Mouse (Mus musculus) forebrain, embryonic 13.5 days (tissue): Measurements from ENCODE around the gene Zscan29. TPM values are rescaled to one million over a fixed set of nuclear protein-coding genes. Genes with fewer than 3 reads are reported as not detected.
"Not testable (repeated sequence)": the region's sequence is repeated elsewhere in the genome, so short reads cannot be mapped to it uniquely, and the experiment has no call there.

Experiments
- ATAC-seq: fragments of 200-750 bp; cut with Nextera tagmentation; 2 replicates; pipeline ENCODE4 v1.8.0; 2017
- H3K27ac ChIP-seq: fragments of 300-500 bp; sonication (generic); 2 replicates; pipeline ENCODE4 v1.5.1; 2015; ENCODE audit warnings: inconsistent platforms, mild to moderate bottlenecking, moderate library complexity
- H3K27me3 ChIP-seq: fragments of 300-500 bp; sonication (generic); 2 replicates; pipeline ENCODE4 v1.6.1; 2015; ENCODE audit warnings: mild to moderate bottlenecking, inconsistent platforms
- H3K36me3 ChIP-seq: fragments of 300-500 bp; sonication (generic); 2 replicates; pipeline ENCODE4 v1.6.1; 2015; ENCODE audit warnings: mild to moderate bottlenecking, inconsistent platforms; ENCODE audit not compliant: poor library complexity, severe bottlenecking
- H3K4me1 ChIP-seq: fragments of 300-500 bp; sonication (generic); 2 replicates; pipeline ENCODE4 v1.6.1; 2015; ENCODE audit warnings: inconsistent platforms
- H3K4me2 ChIP-seq: fragments of 300-500 bp; sonication (generic); 2 replicates; pipeline ENCODE4 v1.6.1; 2015; ENCODE audit warnings: inconsistent platforms, mild to moderate bottlenecking, moderate library complexity
- H3K4me3 ChIP-seq: fragments of 300-500 bp; sonication (generic); 2 replicates; pipeline ENCODE4 v1.5.1; 2015; ENCODE audit warnings: mild to moderate bottlenecking, inconsistent platforms
- H3K9ac ChIP-seq: fragments of 300-500 bp; sonication (generic); 2 replicates; pipeline ENCODE4 v1.6.1; 2015; ENCODE audit warnings: mild to moderate bottlenecking, inconsistent platforms
- H3K9me3 ChIP-seq: fragments of 300-500 bp; sonication (generic); replicated peaks from 2 replicates; pipeline ENCODE4 v1.6.1; 2016; ENCODE audit warnings: inconsistent platforms
- WGBS: fragments of 180-500 bp; shearing (Covaris S2); methylation state at CpG from one replicate; pipeline ENCODE4 v1.1.7; 2015; 5-methylcytosine and 5-hydroxymethylcytosine counted together
- polyA plus RNA-seq: library from polyadenylated mRNA; unstranded; fragments of >200 nt; fragmentation: Nextera tagmentation; extraction: Ambion mirVana; gene quantifications from 2 replicates; pipeline ENCODE4 v1.2.1, GENCODE M21; 2015

Gene Zscan29
- polyA plus RNA-seq, 1 experiment from 2014 or later = 11.9 TPM

DNA sequence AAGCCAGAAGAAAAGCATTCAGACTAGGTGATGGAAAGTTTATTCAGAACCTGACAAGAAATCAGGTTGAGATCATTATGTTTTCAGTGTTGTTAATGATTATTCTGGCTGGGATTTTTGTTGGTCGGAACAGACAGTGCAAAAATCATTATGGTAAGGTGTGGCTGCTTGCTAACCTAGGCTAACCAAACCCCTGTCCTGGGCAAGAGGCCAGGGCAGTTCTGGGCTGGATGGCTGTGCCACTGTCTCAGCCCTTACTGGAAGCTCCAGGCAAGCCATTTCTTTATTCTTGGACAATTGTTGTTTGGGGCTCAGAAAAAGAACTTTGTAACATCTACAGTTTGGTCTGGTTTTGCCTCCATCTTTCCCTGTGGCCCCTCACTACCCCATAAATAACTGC is 43.4 kb downstream of the Zscan29 start:
- no peak overlapping the region for H3K4me2 ChIP-seq
- H3K4me3 ChIP-seq = no peak overlapping the region
- H3K9ac ChIP-seq = no peak overlapping the region
- H3K4me1 ChIP-seq = no peaks in the 10 kb centered on the region
- WGBS = 79% methylated on average over 1 of the region's 1 CpGs
- no peak for ATAC-seq
- no peak overlapping the region for H3K27ac ChIP-seq
- H3K36me3 ChIP-seq = no peaks in the 10 kb centered on the region
- H3K9me3 ChIP-seq = no peaks in the 10 kb centered on the region
- H3K27me3 ChIP-seq = no peaks in the 10 kb centered on the region

- H3K36me3 ChIP-seq, H3K4me2 ChIP-seq, ATAC-seq, H3K9ac ChIP-seq, H3K27me3 ChIP-seq, H3K4me1 ChIP-seq, H3K9me3 ChIP-seq, H3K27ac ChIP-seq, H3K4me3 ChIP-seq: not testable (repeated sequence)
- 93% methylated on average over 5 of the region's 5 CpGs for WGBS
Measured at GRCm38 (mm10) chr2:121126302-121126701, 44.6 kb downstream of the Zscan29 start.

- Histone ChIP-seq H3K4me2 (no peak overlapping the region), H3K9ac (no peak overlapping the region), H3K27ac (no peak overlapping the region), H3K4me3 (no peak overlapping the region), H3K9me3 (no peaks in the 10 kb centered on the region), H3K4me1 (no peaks in the 10 kb centered on the region), H3K27me3 (no peaks in the 10 kb centered on the region), H3K36me3 (no peaks in the 10 kb centered on the region)
- 91% methylated on average over 3 of the region's 3 CpGs for WGBS
- no peak for ATAC-seq
Measured at GRCm38 (mm10) chr2:121119260-121119659, 51.7 kb downstream of the Zscan29 start.

GRCm38 (mm10) chr2:121115418-121115817 is 55.5 kb downstream of the Zscan29 start:
- Histone ChIP-seq H3K27me3 (no peaks in the 10 kb centered on the region), H3K9me3 (no peaks in the 10 kb centered on the region), H3K27ac (no peak overlapping the region), H3K36me3 (no peaks in the 10 kb centered on the region), H3K4me1 (no peaks in the 10 kb centered on the region), H3K9ac (no peak overlapping the region), H3K4me3 (no peak overlapping the region), H3K4me2 (no peak overlapping the region)
- 84% methylated on average over 2 of the region's 2 CpGs for WGBS
- no peak for ATAC-seq

DNA sequence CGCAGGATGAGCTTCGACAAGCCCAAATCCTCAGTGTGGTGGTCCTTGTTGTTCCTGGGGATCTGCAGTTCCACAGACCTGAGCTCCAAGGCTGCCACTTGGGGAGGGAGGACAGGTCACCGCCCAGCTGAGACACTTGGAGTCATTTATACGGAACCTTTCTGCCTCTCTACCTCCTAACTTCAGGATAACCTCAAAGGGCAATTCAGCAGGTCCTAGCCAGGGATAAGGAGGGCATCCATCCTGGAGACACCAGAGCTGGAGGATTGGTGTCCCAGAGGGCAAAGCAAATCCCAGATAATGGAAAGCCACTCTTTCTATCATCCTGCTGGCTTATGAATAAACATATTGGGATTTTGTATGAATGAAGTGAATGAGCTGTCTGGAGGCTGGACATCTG is 61.2 kb downstream of the Zscan29 start, which contains the start of gene Tgm7:
Gene Tgm7, minus strand, starts transcription at position 101 of the 400 bp plus-strand sequence.
- ATAC-seq = no peak

More for the DNA sequence above, 61.2 kb downstream of the Zscan29 start, which contains the start of gene Tgm7:
- WGBS = 87% methylated on average over 4 of the region's 4 CpGs
- H3K9me3 ChIP-seq = no peaks in the 10 kb centered on the region
- H3K9ac ChIP-seq = no peak within 1 kb of the TSS
- no peaks in the 10 kb centered on the region for H3K27me3 ChIP-seq
- H3K4me1 ChIP-seq = no peaks in the 10 kb centered on the region
- no peak within 1 kb of the TSS for H3K4me2 ChIP-seq
- H3K36me3 ChIP-seq = no peaks in the 10 kb centered on the region
- H3K27ac ChIP-seq = no peak within 1 kb of the TSS
- H3K4me3 ChIP-seq = no peak within 1 kb of the TSS

Other genes with a start within 250 kb of the Zscan29 start
- 32.1 and 34.9 TPM in 2 replicates for gene Ubr1, start 200.4 kb downstream of the Zscan29 start, polyA plus RNA-seq
- gene Tmem62, start 194.1 kb downstream of the Zscan29 start, polyA plus RNA-seq = 4.6 and 5.3 TPM in 2 replicates
- gene Ccndbp1, start 162.7 kb downstream of the Zscan29 start, polyA plus RNA-seq = 61.6 TPM in 2 replicates
- gene Epb42, start 134.1 kb downstream of the Zscan29 start, polyA plus RNA-seq = 0.59 and 0.67 TPM in 2 replicates
- 0.10 TPM in 1 of 2 replicates, not detected in the other for gene Tgm5, start 85.3 kb downstream of the Zscan29 start, polyA plus RNA-seq
- not detected in 2 replicates for gene Tgm7, start 61.3 kb downstream of the Zscan29 start, polyA plus RNA-seq
- gene Adal, start 30.7 kb downstream of the Zscan29 start, polyA plus RNA-seq = 28.7 and 29.9 TPM in 2 replicates
- gene Lcmt2, start 30.5 kb downstream of the Zscan29 start, polyA plus RNA-seq = 25.1 and 26.6 TPM in 2 replicates
- 68.8 and 70.4 TPM in 2 replicates for gene Tubgcp4, start 471 bp downstream of the Zscan29 start, polyA plus RNA-seq
- gene Trp53bp1, start 100.3 kb upstream of the Zscan29 start, polyA plus RNA-seq = 179 and 204 TPM in 2 replicates
- 13.2 and 14.7 TPM in 2 replicates for gene Map1a, start 118.5 kb upstream of the Zscan29 start, polyA plus RNA-seq
- 14.0 and 15.5 TPM in 2 replicates for gene Ppip5k1, start 184.3 kb upstream of the Zscan29 start, polyA plus RNA-seq
- 11.3 and 11.9 TPM in 2 replicates for gene Ckmt1, start 186.6 kb upstream of the Zscan29 start, polyA plus RNA-seq
- gene Strc, start 216.0 kb upstream of the Zscan29 start, polyA plus RNA-seq = not detected in 2 replicates
- 320 and 349 TPM in 2 replicates for gene Pdia3, start 242.7 kb upstream of the Zscan29 start, polyA plus RNA-seq
- 3.8 and 5.1 TPM in 2 replicates for gene Catsper2, start 242.7 kb upstream of the Zscan29 start, polyA plus RNA-seq